Mouse (Mus musculus): ENCODE measurements around the gene Zswim1.

- TF ChIP-seq POLR2A (IDR thresholded peaks at IDR 0.05; ENCODE audit: low read depth, low read length) (no peak), CTCF (IDR thresholded peaks at IDR 0.05; ENCODE audit: extremely low read depth, insufficient read depth, insufficient read length, insufficient replicate concordance) (peak; percentile 47; the same call in 1 of the 2 replicates)
Measured at GRCm38 (mm10) chr2:164793236-164793635, 29.2 kb upstream of the Zswim1 start.
